In genomic region chr16:95710129-95710528, GRCm38 (mm10) we compare ENCODE assay signal across 12 mouse cellular contexts.
"Had no signal": no experiment of that assay in that cellular context is flagged by ENCODE, and none has a peak within 500 bp of the region (broad histone marks: within the 10 kb centered on the region; RNA-seq: fewer than 3 reads in every experiment).

No protein-coding gene starts in this region.

- DNase-seq: lung, adult 18-20 months; lung, postnatal 4 days; midbrain, embryonic 14.5 days; right cerebral cortex, postnatal 14 days; thymus, adult 2 months; thymus, postnatal 25 days; thymus, postnatal 4 days had no signal

- H3K4me1 ChIP-seq: midbrain, embryonic 10.5 days; midbrain, embryonic 12.5 days; neural tube, embryonic 12.5 days had no signal

- H3K4me2 ChIP-seq: lung, embryonic 15.5 days; midbrain, embryonic 12.5 days; neural tube, embryonic 12.5 days; stomach, embryonic 15.5 days had no signal

- H3K27me3 ChIP-seq: lung, embryonic 15.5 days; midbrain, embryonic 12.5 days; neural tube, embryonic 12.5 days; stomach, embryonic 15.5 days had no signal

- H3K4me3 ChIP-seq: lung, embryonic 15.5 days; midbrain, embryonic 10.5 days; midbrain, embryonic 12.5 days; neural tube, embryonic 12.5 days; stomach, embryonic 15.5 days had no signal
